ENCODE assay signal across 19 mouse cellular contexts in the genomic region with DNA sequence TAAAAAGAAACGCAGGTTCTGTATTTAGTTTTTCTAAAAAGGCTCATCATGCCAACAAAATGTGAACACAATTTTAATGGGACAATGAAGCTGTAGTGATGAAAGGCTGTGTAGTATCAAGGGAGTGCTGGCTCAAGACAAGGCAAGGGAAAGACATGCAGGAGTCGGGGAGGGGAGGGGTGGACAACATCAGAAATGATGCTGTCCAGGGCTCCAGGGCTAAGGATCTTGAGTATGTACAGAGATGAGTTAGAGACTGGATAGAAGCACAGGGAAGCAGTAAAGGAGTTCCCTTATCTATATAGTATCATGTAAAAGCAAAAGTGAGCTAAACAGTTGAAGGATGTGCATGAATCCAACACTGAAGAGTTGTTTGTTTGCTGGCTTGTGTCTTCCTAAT.
"Had no signal": no experiment of that assay in that cellular context is flagged by ENCODE, and none has a peak within 500 bp of the region (broad histone marks: within the 10 kb centered on the region; RNA-seq: fewer than 3 reads in every experiment).

No protein-coding gene starts in this region.

- DNase-seq: lung, adult 18-20 months; lung, embryonic 14.5 days; lung, postnatal 10 days; lung, postnatal 4 days; midbrain, embryonic 14.5 days; retina, postnatal 1 day; right cerebral cortex, adult 18-20 months; right cerebral cortex, postnatal 25 days; right cerebral cortex, postnatal 4 days; spleen, adult 18-20 months; thymus, adult 18-20 months; thymus, postnatal 14 days; thymus, postnatal 36 days had no signal

- H3K9me3 ChIP-seq: midbrain, embryonic 10.5 days; midbrain, embryonic 12.5 days; neural tube, embryonic 13.5 days; neural tube, embryonic 15.5 days had no signal

- H3K4me3 ChIP-seq: midbrain, embryonic 10.5 days; midbrain, embryonic 12.5 days; myocyte; neural tube, embryonic 13.5 days; neural tube, embryonic 15.5 days had no signal

- H3K27ac ChIP-seq: midbrain, embryonic 10.5 days; midbrain, embryonic 12.5 days; neural tube, embryonic 13.5 days; neural tube, embryonic 15.5 days had no signal

- H3K9ac ChIP-seq: lung, embryonic 14.5 days; midbrain, embryonic 12.5 days; neural tube, embryonic 13.5 days; neural tube, embryonic 15.5 days had no signal

- H3K4me2 ChIP-seq: lung, embryonic 14.5 days; midbrain, embryonic 12.5 days; neural tube, embryonic 13.5 days; neural tube, embryonic 15.5 days had no signal

- H3K4me1 ChIP-seq: midbrain, embryonic 10.5 days; midbrain, embryonic 12.5 days; neural tube, embryonic 13.5 days; neural tube, embryonic 15.5 days had no signal

- H3K27me3 ChIP-seq: midbrain, embryonic 12.5 days; neural tube, embryonic 13.5 days; neural tube, embryonic 15.5 days had no signal

- H3K36me3 ChIP-seq: midbrain, embryonic 10.5 days; midbrain, embryonic 12.5 days; neural tube, embryonic 13.5 days; neural tube, embryonic 15.5 days had no signal

- ATAC-seq: midbrain, embryonic 16.5 days had no signal
